Comparison of ENCODE assay signal across 27 mouse cellular contexts in the genomic region with DNA sequence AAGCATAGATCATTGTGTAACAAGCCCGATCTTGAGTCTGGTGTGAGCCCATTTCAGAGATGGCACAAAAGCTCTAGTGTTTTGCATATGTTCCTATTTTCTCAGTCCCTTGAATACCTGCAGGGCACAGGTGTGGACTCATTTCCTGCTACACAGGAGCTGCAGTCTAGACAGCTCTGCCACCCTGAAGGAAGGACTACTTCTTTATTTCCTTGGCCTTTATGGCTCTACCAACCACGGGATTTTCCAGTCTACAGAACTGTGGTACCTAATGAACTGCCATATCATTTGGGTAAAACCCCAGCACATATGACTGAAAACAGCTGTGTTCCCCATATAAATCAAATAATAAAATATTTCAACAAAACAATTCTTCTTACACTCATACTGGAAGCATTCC. TPM values are rescaled to one million over a fixed set of nuclear protein-coding genes. Genes with fewer than 3 reads are reported as not detected.
"Had no signal": no experiment of that assay in that cellular context is flagged by ENCODE, and none has a peak within 500 bp of the region (broad histone marks: within the 10 kb centered on the region; RNA-seq: fewer than 3 reads in every experiment).

No protein-coding gene starts in this region.

- H3K4me2 ChIP-seq: liver, embryonic 13.5 days; liver, embryonic 15.5 days; lung, embryonic 15.5 days; midbrain, embryonic 11.5 days; midbrain, embryonic 13.5 days; midbrain, embryonic 15.5 days; neural tube, embryonic 12.5 days; stomach, embryonic 15.5 days had no signal

- H3K27ac ChIP-seq: liver, embryonic 13.5 days; liver, embryonic 15.5 days; lung, embryonic 15.5 days; macrophage; midbrain, embryonic 13.5 days; midbrain, embryonic 15.5 days; neural tube, embryonic 12.5 days; stomach, embryonic 15.5 days; stomach, postnatal 0 days had no signal

- H3K4me3 ChIP-seq: liver, embryonic 13.5 days; liver, embryonic 15.5 days; lung, embryonic 15.5 days; megakaryocyte, embryonic 14.5 days; midbrain, embryonic 13.5 days; midbrain, embryonic 15.5 days; neural tube, embryonic 12.5 days; stomach, embryonic 15.5 days had no signal

- H3K9ac ChIP-seq: liver, embryonic 13.5 days; liver, embryonic 15.5 days; liver, postnatal 0 days; lung, embryonic 15.5 days; midbrain, embryonic 13.5 days; midbrain, embryonic 15.5 days; neural tube, embryonic 12.5 days; stomach, embryonic 15.5 days had no signal

- H3K36me3 ChIP-seq: liver, embryonic 13.5 days; liver, embryonic 15.5 days; lung, embryonic 15.5 days; midbrain, embryonic 13.5 days; midbrain, embryonic 15.5 days; neural tube, embryonic 12.5 days; stomach, embryonic 15.5 days had no signal

- DNase-seq: liver, embryonic 13.5 days; liver, postnatal 0 days; lung, adult 2 months; lung, postnatal 14 days; lung, postnatal 36 days; retina, postnatal 1 day; right cerebral cortex, adult 18-20 months; right cerebral cortex, postnatal 25 days; right cerebral cortex, postnatal 4 days; spleen, adult 18-20 months; thymus, adult 2 months; thymus, postnatal 25 days; thymus, postnatal 4 days had no signal

- ATAC-seq: liver, postnatal 0 days; lung, postnatal 0 days; midbrain, embryonic 13.5 days; midbrain, embryonic 15.5 days had no signal

- H3K4me1 ChIP-seq: midbrain, embryonic 13.5 days; midbrain, embryonic 15.5 days; neural tube, embryonic 12.5 days had no signal

- H3K27me3 ChIP-seq: liver, embryonic 15.5 days; lung, embryonic 15.5 days; megakaryocyte, embryonic 14.5 days; midbrain, embryonic 13.5 days; midbrain, embryonic 15.5 days; neural tube, embryonic 12.5 days; stomach, embryonic 15.5 days had no signal

- H3K9me3 ChIP-seq: liver, embryonic 13.5 days; liver, embryonic 15.5 days; lung, embryonic 15.5 days; megakaryocyte, embryonic 14.5 days; midbrain, embryonic 13.5 days; midbrain, embryonic 15.5 days; neural tube, embryonic 12.5 days; stomach, embryonic 15.5 days had no signal

RNA-seq across cellular contexts. Expression of a gene that starts 13.4 kb away (rescaled TPM):
- total RNA-seq: megakaryocyte progenitor cell, adult 5-6 weeks; midbrain, postnatal 0 days had no signal
- polyA plus RNA-seq: liver, embryonic 15.5 days; lung, embryonic 15.5 days; macrophage; midbrain, embryonic 13.5 days; midbrain, embryonic 15.5 days; midbrain, postnatal 0 days; neural tube, embryonic 12.5 days; neural tube, embryonic 14.5 days had no signal
